Mouse (Mus musculus) limb, embryonic 12.5 days (tissue): ENCODE measurements around the gene Ptchd1. TPM values are rescaled to one million over a fixed set of nuclear protein-coding genes. Genes with fewer than 3 reads are reported as not detected.

Experiments
- ATAC-seq: fragments of 200-750 bp; cut with Nextera tagmentation; 2 replicates; pipeline ENCODE4 v1.8.0; 2017; ENCODE audit warnings: low read depth, moderate TSS enrichment; ENCODE audit not compliant: insufficient number of reproducible peaks, insufficient read depth, low FRiP score, low TSS enrichment
- H3K27ac ChIP-seq: fragments of 300-500 bp; sonication (generic); 2 replicates; pipeline ENCODE4 v1.5.1; 2016; ENCODE audit warnings: mild to moderate bottlenecking, moderate library complexity
- H3K27me3 ChIP-seq: fragments of 300-500 bp; sonication (generic); 2 replicates; pipeline ENCODE4 v1.6.1; 2016; ENCODE audit warnings: mild to moderate bottlenecking, moderate library complexity
- H3K36me3 ChIP-seq: fragments of 300-500 bp; sonication (generic); 2 replicates; pipeline ENCODE4 v1.6.1; 2016; ENCODE audit warnings: mild to moderate bottlenecking, moderate library complexity
- H3K4me1 ChIP-seq: fragments of 300-500 bp; sonication (generic); replicated peaks from 2 replicates; pipeline ENCODE4 v1.6.1; 2016
- H3K4me2 ChIP-seq: fragments of 300-500 bp; sonication (generic); 2 replicates; pipeline ENCODE4 v1.6.1; 2016; ENCODE audit warnings: mild to moderate bottlenecking, moderate library complexity
- H3K4me3 ChIP-seq: fragments of 300-500 bp; sonication (generic); replicated peaks from 2 replicates; pipeline ENCODE4 v1.5.1; 2016; ENCODE audit warnings: mild to moderate bottlenecking
- H3K9ac ChIP-seq: fragments of 300-500 bp; sonication (generic); replicated peaks from 2 replicates; pipeline ENCODE4 v1.6.1; 2016; ENCODE audit warnings: mild to moderate bottlenecking, moderate library complexity
- H3K9me3 ChIP-seq: fragments of 300-500 bp; sonication (generic); 2 replicates; pipeline ENCODE4 v1.6.1; 2016; ENCODE audit warnings: mild to moderate bottlenecking, moderate library complexity
- WGBS: fragments of 180-500 bp; shearing (Covaris S2); methylation state at CpG from one replicate; pipeline ENCODE4 v1.1.7; 2016; 5-methylcytosine and 5-hydroxymethylcytosine counted together
- polyA plus RNA-seq: library from polyadenylated mRNA; unstranded; fragments of >200 nt; fragmentation: Nextera tagmentation; extraction: Ambion mirVana; gene quantifications from 2 replicates; pipeline ENCODE4 v1.2.1, GENCODE M21; 2016

The Ptchd1 gene
- 0.63 and 0.64 TPM in 2 replicates for polyA plus RNA-seq

GRCm38 (mm10) chrX:155623701-155624281, at the start of gene Ptchd1:
TSS of gene Ptchd1 (minus strand) at chrX:155623814.
- H3K27ac ChIP-seq, result no peak within 1 kb of the TSS
- H3K4me3 ChIP-seq, result peak within 1 kb of the TSS; percentile 48
- H3K4me1 ChIP-seq, result no peaks in the 10 kb centered on the region; the same call in 1 of the 2 replicates
- WGBS, result 17% methylated on average over 31 of the region's 34 CpGs
- H3K9ac ChIP-seq, result peak within 1 kb of the TSS; percentile 40; the same call in 1 of the 2 replicates
- peak; percentile 73 for ATAC-seq
- no peaks in the 10 kb centered on the region for H3K36me3 ChIP-seq
- H3K9me3 ChIP-seq, result no peaks in the 10 kb centered on the region
- H3K27me3 ChIP-seq, result peaks cover 54% of the 10 kb centered on the region
- H3K4me2 ChIP-seq, result peak within 1 kb of the TSS; percentile 83

- Histone ChIP-seq H3K4me1 (no peaks in the 10 kb centered on the region), H3K27ac (no peak overlapping the region), H3K27me3 (no peaks in the 10 kb centered on the region), H3K9ac (no peak overlapping the region), H3K4me3 (no peak overlapping the region), H3K36me3 (no peaks in the 10 kb centered on the region), H3K4me2 (no peak overlapping the region), H3K9me3 (no peaks in the 10 kb centered on the region)
- no peak for ATAC-seq
- WGBS, result 100% methylated on average over 1 of the region's 1 CpGs
These were observed 34.4 kb upstream of the Ptchd1 start for GRCm38 (mm10) chrX:155657971-155658370.

GRCm38 (mm10) chrX:155645975-155646374, 22.4 kb upstream of the Ptchd1 start:
- ATAC-seq, result no peak
- Histone ChIP-seq H3K4me2 (no peak overlapping the region), H3K4me3 (no peak overlapping the region), H3K9me3 (no peaks in the 10 kb centered on the region), H3K9ac (no peak overlapping the region), H3K27ac (no peak overlapping the region), H3K4me1 (no peaks in the 10 kb centered on the region), H3K27me3 (no peaks in the 10 kb centered on the region), H3K36me3 (no peaks in the 10 kb centered on the region)
- WGBS, result 82% methylated on average over 3 of the region's 3 CpGs

GRCm38 (mm10) chrX:155643975-155644374, 20.4 kb upstream of the Ptchd1 start:
- 0% methylated on average over 1 of the region's 1 CpGs for WGBS
- ATAC-seq, result no peak
- no peak overlapping the region for H3K9ac ChIP-seq
- H3K4me3 ChIP-seq, result no peak overlapping the region
- no peaks in the 10 kb centered on the region for H3K9me3 ChIP-seq
- no peaks in the 10 kb centered on the region for H3K4me1 ChIP-seq
- H3K36me3 ChIP-seq, result no peaks in the 10 kb centered on the region
- H3K27me3 ChIP-seq, result no peaks in the 10 kb centered on the region
- no peak overlapping the region for H3K4me2 ChIP-seq
- no peak overlapping the region for H3K27ac ChIP-seq

- Histone ChIP-seq H3K4me3 (no peak overlapping the region), H3K27ac (no peak overlapping the region), H3K4me2 (peak overlapping the region; percentile 39), H3K9ac (no peak overlapping the region), H3K36me3 (no peaks in the 10 kb centered on the region), H3K9me3 (no peaks in the 10 kb centered on the region), H3K27me3 (peaks cover 54% of the 10 kb centered on the region), H3K4me1 (no peaks in the 10 kb centered on the region; the same call in 1 of the 2 replicates)
- 12% methylated on average over 13 of the region's 13 CpGs for WGBS
- no peak for ATAC-seq
These were observed 2.1 kb upstream of the Ptchd1 start for GRCm38 (mm10) chrX:155625671-155626196.

- Histone ChIP-seq H3K27me3 (peaks cover 54% of the 10 kb centered on the region), H3K27ac (no peak overlapping the region), H3K4me2 (peak overlapping the region; percentile 83), H3K4me3 (peak overlapping the region; percentile 48), H3K36me3 (no peaks in the 10 kb centered on the region), H3K9me3 (no peaks in the 10 kb centered on the region), H3K4me1 (no peaks in the 10 kb centered on the region; the same call in 1 of the 2 replicates), H3K9ac (no peak overlapping the region)
- no peak for ATAC-seq
- 20% methylated on average over 14 of the region's 15 CpGs for WGBS
These were observed 1.3 kb upstream of the Ptchd1 start for GRCm38 (mm10) chrX:155624895-155625294.

GRCm38 (mm10) chrX:155624341-155624841, 777 bp upstream of the Ptchd1 start, which contains the start of gene Gm15155:
TSS of gene Gm15155 (plus strand) at chrX:155624741.
- Histone ChIP-seq H3K9me3 (no peaks in the 10 kb centered on the region), H3K27ac (no peak within 1 kb of the TSS), H3K27me3 (peaks cover 54% of the 10 kb centered on the region), H3K4me2 (peak within 1 kb of the TSS; percentile 83), H3K4me1 (no peaks in the 10 kb centered on the region; the same call in 1 of the 2 replicates), H3K36me3 (no peaks in the 10 kb centered on the region), H3K4me3 (peak within 1 kb of the TSS; percentile 48), H3K9ac (peak within 1 kb of the TSS; percentile 40; the same call in 1 of the 2 replicates)
- WGBS, result 17% methylated on average over 19 of the region's 19 CpGs
- peak; percentile 34; the same call in 1 of the 2 replicates for ATAC-seq

GRCm38 (mm10) chrX:155622961-155623599, 534 bp downstream of the Ptchd1 start:
- H3K27me3 ChIP-seq, result peaks cover 54% of the 10 kb centered on the region
- H3K9ac ChIP-seq, result peak overlapping the region; percentile 40; the same call in 1 of the 2 replicates
- peak overlapping the region; percentile 83 for H3K4me2 ChIP-seq
- H3K4me1 ChIP-seq, result no peaks in the 10 kb centered on the region; the same call in 1 of the 2 replicates
- H3K27ac ChIP-seq, result no peak overlapping the region
- H3K4me3 ChIP-seq, result peak overlapping the region; percentile 48
- 13% methylated on average over 24 of the region's 69 CpGs for WGBS
- peak; percentile 50; the same call in 1 of the 2 replicates for ATAC-seq
- H3K9me3 ChIP-seq, result no peaks in the 10 kb centered on the region
- no peaks in the 10 kb centered on the region for H3K36me3 ChIP-seq

GRCm38 (mm10) chrX:155622527-155622926, 1.1 kb downstream of the Ptchd1 start:
- 26% methylated on average over 24 of the region's 24 CpGs for WGBS
- Histone ChIP-seq H3K27ac (no peak overlapping the region), H3K27me3 (peaks cover 54% of the 10 kb centered on the region), H3K9me3 (no peaks in the 10 kb centered on the region), H3K4me3 (peak overlapping the region; percentile 48), H3K9ac (0 out of 2 replicates have a peak overlapping the region, but pooled peaks have one; percentile 2), H3K4me2 (peak overlapping the region; percentile 83), H3K4me1 (no peaks in the 10 kb centered on the region; the same call in 1 of the 2 replicates), H3K36me3 (no peaks in the 10 kb centered on the region)
- no peak for ATAC-seq

- no peak for ATAC-seq
- Histone ChIP-seq H3K9me3 (no peaks in the 10 kb centered on the region), H3K36me3 (no peaks in the 10 kb centered on the region), H3K4me2 (no peak overlapping the region), H3K27ac (no peak overlapping the region), H3K4me1 (no peaks in the 10 kb centered on the region), H3K9ac (no peak overlapping the region), H3K27me3 (no peaks in the 10 kb centered on the region), H3K4me3 (no peak overlapping the region)
- 82% methylated on average over 2 of the region's 2 CpGs for WGBS
These were observed 22.4 kb downstream of the Ptchd1 start for GRCm38 (mm10) chrX:155601196-155601595.

- Histone ChIP-seq H3K36me3 (no peaks in the 10 kb centered on the region), H3K27me3 (no peaks in the 10 kb centered on the region), H3K9me3 (no peaks in the 10 kb centered on the region), H3K4me1 (no peaks in the 10 kb centered on the region), H3K4me2 (no peak overlapping the region), H3K27ac (no peak overlapping the region), H3K9ac (no peak overlapping the region), H3K4me3 (no peak overlapping the region)
- ATAC-seq, result no peak
These were observed 27.2 kb downstream of the Ptchd1 start for GRCm38 (mm10) chrX:155596390-155596789.
